Mouse (Mus musculus) cortical plate, adult 2 months (tissue): ENCODE results near the gene Eps8l3.

ENCODE experiments used
- CTCF ChIP-seq: fragments of 200-500 bp; IDR thresholded peaks from 2 replicates; pipeline ENCODE4 v1.5.1; 2011; ENCODE audit warnings: mild to moderate bottlenecking, control low read depth, low read length; ENCODE audit not compliant: insufficient read depth; ENCODE audit errors: extremely low read depth
- POLR2A ChIP-seq: fragments of 200-500 bp; IDR thresholded peaks from 2 replicates; pipeline ENCODE4 v1.6.1; 2011; ENCODE audit warnings: mild to moderate bottlenecking, low read length, control low read depth; ENCODE audit not compliant: insufficient read depth; ENCODE audit errors: extremely low read depth

DNA sequence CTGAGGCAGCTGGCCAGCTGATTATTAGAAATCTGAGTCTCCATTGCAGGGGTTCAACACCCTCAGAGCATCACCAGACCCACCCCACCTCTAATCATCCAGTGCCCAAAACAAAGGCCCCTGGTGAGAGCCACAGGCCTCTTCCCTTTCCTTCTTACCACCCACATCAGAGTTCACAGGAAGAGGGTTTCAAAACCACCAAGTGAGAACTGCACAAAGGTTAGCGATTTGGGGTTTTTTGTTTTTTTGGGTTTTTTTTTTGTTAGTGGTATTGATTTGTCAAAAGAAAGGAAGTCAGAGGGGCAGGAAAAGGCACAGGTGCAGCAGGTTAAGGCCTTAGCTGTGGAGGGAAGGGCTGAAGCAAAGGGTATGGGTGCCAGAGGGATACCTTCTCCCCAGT, 30.9 kb upstream of the Eps8l3 start:
- no peak for TF ChIP-seq POLR2A
- no peak for TF ChIP-seq CTCF
